Mouse (Mus musculus): ENCODE results near the gene Cyp2a12. TPM values are rescaled to one million over a fixed set of nuclear protein-coding genes. Genes with fewer than 3 reads are reported as not detected.

Gene Cyp2a12
- not detected in 2 replicates for polyA plus RNA-seq (2012)

DNA sequence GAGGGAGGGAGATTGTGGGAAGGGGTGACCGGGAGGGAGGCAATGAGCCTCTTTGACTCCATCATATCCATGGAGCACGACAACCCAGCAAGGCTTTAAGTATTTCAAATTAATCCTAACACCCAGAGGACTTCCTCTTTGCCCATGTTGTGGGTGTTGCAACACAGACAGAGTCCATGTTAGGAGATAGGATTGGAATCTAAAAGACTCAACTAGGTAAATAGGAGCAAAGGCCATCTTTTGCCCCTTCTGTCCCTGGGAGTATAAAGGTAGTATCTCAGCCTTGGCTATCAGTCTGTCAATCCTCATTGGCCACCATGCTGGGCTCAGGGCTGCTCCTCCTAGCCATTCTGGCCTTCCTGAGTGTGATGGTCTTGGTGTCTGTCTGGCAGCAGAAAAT lies at the start of gene Cyp2a12:
TSS of gene Cyp2a12 (plus strand) at position 293 of the 400 bp plus-strand sequence.
- no peak for TF ChIP-seq GATA1 (IDR thresholded peaks at IDR 0.05; ENCODE audit: low read length)

DNA sequence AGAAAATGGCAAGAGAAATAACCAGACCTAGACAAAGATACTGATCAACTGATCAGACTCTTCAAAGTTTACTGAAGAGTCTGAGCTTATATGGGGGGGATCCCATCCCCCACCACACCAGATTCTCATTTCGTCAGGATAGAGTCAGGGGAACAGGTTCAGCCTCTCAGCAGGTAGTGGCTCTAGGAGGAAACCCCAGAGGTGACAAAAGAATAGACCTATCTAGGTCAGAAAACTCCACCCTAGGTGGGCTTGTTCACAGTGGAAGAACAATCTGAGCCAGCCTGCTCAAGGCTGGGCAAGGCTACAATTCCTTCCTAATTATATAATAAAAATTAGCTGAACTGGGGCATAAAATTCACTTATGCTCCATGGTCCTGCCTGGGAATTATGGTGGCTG lies 46.3 kb upstream of the Cyp2a12 start:
- TF ChIP-seq GATA1 (IDR thresholded peaks at IDR 0.05; ENCODE audit: low read length) = no peak

DNA sequence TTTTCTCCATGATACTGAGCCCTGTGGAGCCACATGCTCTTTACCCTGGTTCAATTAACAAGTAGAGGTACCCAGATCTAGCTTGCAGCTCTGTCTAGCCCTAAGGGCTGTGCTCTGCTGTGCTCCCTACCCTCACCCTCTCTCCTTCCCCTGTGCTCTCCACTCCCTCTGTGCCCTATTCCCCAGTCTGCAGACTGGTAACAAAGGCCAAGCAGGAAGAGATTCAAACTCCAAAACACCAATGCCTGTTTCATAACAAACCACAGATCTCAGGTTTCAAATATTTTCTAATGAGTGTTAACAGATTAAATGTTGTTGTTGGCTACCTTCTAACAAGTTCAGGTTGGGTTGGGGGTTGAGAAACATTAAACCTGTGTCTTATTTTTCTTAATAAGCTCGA lies 49.8 kb downstream of the Cyp2a12 start:
- TF ChIP-seq GATA1 (IDR thresholded peaks at IDR 0.05; ENCODE audit: low read length) = no peak

DNA sequence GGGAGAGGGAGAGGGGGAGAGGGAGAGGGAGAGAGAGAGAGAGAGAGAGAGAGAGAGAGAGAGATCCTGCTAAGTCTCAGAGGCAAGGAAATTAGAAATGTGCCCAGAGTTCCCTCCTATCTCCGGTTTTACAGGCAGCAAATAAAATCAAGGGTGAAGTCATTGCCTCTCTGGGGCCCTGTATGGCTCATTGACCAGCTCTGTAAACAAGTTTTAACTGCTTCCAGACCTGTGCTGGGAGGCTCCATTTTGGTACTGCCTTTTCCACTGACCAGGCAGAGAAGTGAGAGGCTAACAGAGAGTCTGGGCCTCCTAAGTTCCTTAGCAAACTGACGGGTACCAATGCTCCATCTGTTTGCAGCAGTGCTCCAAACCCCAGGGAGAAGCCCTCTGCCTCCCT lies 52.7 kb downstream of the Cyp2a12 start:
- no peak for TF ChIP-seq GATA1 (IDR thresholded peaks at IDR 0.05; ENCODE audit: low read length)

Other genes starting within 250 kb of the Cyp2a12 start
- gene Cyp2g1, start 220.2 kb upstream of the Cyp2a12 start, polyA plus RNA-seq (2012) = not detected in 2 replicates
- gene Cyp2a5, start 193.8 kb upstream of the Cyp2a12 start, polyA plus RNA-seq (2012) = not detected in 2 replicates
- gene Cyp2a22, start 89.7 kb upstream of the Cyp2a12 start, polyA plus RNA-seq (2012) = not detected in 2 replicates
- not detected in 2 replicates for gene Cyp2f2, start 90.8 kb downstream of the Cyp2a12 start, polyA plus RNA-seq (2012)
- gene Cyp2t4, start 124.6 kb downstream of the Cyp2a12 start, polyA plus RNA-seq (2012) = not detected in 2 replicates
- gene Egln2, start 137.7 kb downstream of the Cyp2a12 start, polyA plus RNA-seq (2012) = 155 and 188 TPM in 2 replicates
- 342 and 432 TPM in 2 replicates for gene Rab4b, start 149.8 kb downstream of the Cyp2a12 start, polyA plus RNA-seq (2012)
- 0.31 TPM in 1 of 2 replicates, not detected in the other for gene Gm21983, start 152.0 kb downstream of the Cyp2a12 start, polyA plus RNA-seq (2012)
- not detected in 2 replicates for gene Mia, start 152.1 kb downstream of the Cyp2a12 start, polyA plus RNA-seq (2012)
- gene BC024978, start 166.7 kb downstream of the Cyp2a12 start, polyA plus RNA-seq (2012) = 8.2 and 10.3 TPM in 2 replicates
- 727 and 966 TPM in 2 replicates for gene Snrpa, start 167.2 kb downstream of the Cyp2a12 start, polyA plus RNA-seq (2012)
- gene Itpkc, start 199.6 kb downstream of the Cyp2a12 start, polyA plus RNA-seq (2012) = 5.7 and 6.9 TPM in 2 replicates
- 74.2 and 74.5 TPM in 2 replicates for gene Coq8b, start 203.9 kb downstream of the Cyp2a12 start, polyA plus RNA-seq (2012)
- gene Numbl, start 229.4 kb downstream of the Cyp2a12 start, polyA plus RNA-seq (2012) = 12.4 and 12.9 TPM in 2 replicates